Mouse (Mus musculus) forebrain, postnatal 0 days (tissue): ENCODE measurements around the gene Hmbs. TPM values are rescaled to one million over a fixed set of nuclear protein-coding genes. Genes with fewer than 3 reads are reported as not detected.
A peak's percentile ranks its signal among the peaks of the same experiment; 100 is the strongest.
"Not testable (repeated sequence)": the region's sequence is repeated elsewhere in the genome, so short reads cannot be mapped to it uniquely, and the experiment has no call there.

Experiments
- ATAC-seq: fragments of 200-750 bp; cut with Nextera tagmentation; 2 replicates; pipeline ENCODE4 v1.8.0; 2017; ENCODE audit warnings: mild to moderate bottlenecking, moderate library complexity
- DNase-seq: peaks from one replicate; pipeline ENCODE4 v3.0.0-alpha.2; 2015
- H3K27ac ChIP-seq: fragments of 300-500 bp; sonication (generic); 2 replicates; pipeline ENCODE4 v1.5.1; 2014; ENCODE audit warnings: low read depth, mild to moderate bottlenecking, antibody characterized with exemption, low read length, moderate library complexity, mixed read lengths
- H3K27me3 ChIP-seq: fragments of 300-500 bp; sonication (generic); 2 replicates; pipeline ENCODE4 v1.6.1; 2014; ENCODE audit warnings: mild to moderate bottlenecking, low read length, mixed read lengths; ENCODE audit not compliant: insufficient read depth
- H3K36me3 ChIP-seq: fragments of 300-500 bp; sonication (generic); 2 replicates; pipeline ENCODE4 v1.6.1; 2014; ENCODE audit warnings: mild to moderate bottlenecking, moderate library complexity; ENCODE audit not compliant: insufficient read depth
- H3K4me1 ChIP-seq: fragments of 300-500 bp; sonication (generic); 2 replicates; pipeline ENCODE4 v1.6.1; 2014; ENCODE audit warnings: antibody characterized with exemption; ENCODE audit not compliant: insufficient read depth
- H3K4me2 ChIP-seq: fragments of 300-500 bp; sonication (generic); 2 replicates; pipeline ENCODE4 v1.6.1; 2014; ENCODE audit warnings: low read depth, mild to moderate bottlenecking, moderate library complexity
- H3K4me3 ChIP-seq: fragments of 300-500 bp; sonication (generic); 2 replicates; pipeline ENCODE4 v1.5.1; 2014; ENCODE audit warnings: low read depth, low read length, mixed read lengths
- H3K9ac ChIP-seq: fragments of 300-500 bp; sonication (generic); 2 replicates; pipeline ENCODE4 v1.6.1; 2014; ENCODE audit warnings: mild to moderate bottlenecking
- H3K9me3 ChIP-seq: fragments of 300-500 bp; sonication (generic); 2 replicates; pipeline ENCODE4 v1.6.1; 2016; ENCODE audit warnings: low read length
- CTCF ChIP-seq: sonication (generic); IDR thresholded peaks from 2 replicates; pipeline ENCODE4 v1.5.1; 2016; ENCODE audit warnings: antibody characterized with exemption, control low read depth, low read depth
- WGBS: fragments of 180-500 bp; shearing (Covaris S2); extraction: QIAGEN DNeasy Blood & Tissue Kit; methylation state at CpG from one replicate; pipeline ENCODE4 v1.1.7; 2014; 5-methylcytosine and 5-hydroxymethylcytosine counted together
- polyA plus RNA-seq: library from polyadenylated mRNA; unstranded; fragments of >200 nt; fragmentation: Nextera tagmentation; extraction: Ambion mirVana; gene quantifications from 2 replicates; pipeline ENCODE4 v1.2.1, GENCODE M21; 2015
- total RNA-seq: library from RNA; depleted of rRNA; stranded (reverse); fragments of >200 nt; gene quantifications from 2 replicates; pipeline ENCODE4 v1.2.3, GENCODE M21; 2014

Gene Hmbs
- total and polyA plus RNA-seq, 2 experiments from 2014 or later, result 38.1 to 53.3 TPM

GRCm38 (mm10) chr9:44337436-44338169 lies 6.4 kb downstream of the Hmbs start:
- ATAC-seq, result no peak
- no peak for DNase-seq
- Histone ChIP-seq H3K9ac (no peak overlapping the region), H3K9me3 (no peaks in the 10 kb centered on the region), H3K36me3 (peaks cover 15% of the 10 kb centered on the region), H3K27me3 (no peaks in the 10 kb centered on the region), H3K4me2 (peak overlapping the region; percentile 66; the same call in 1 of the 2 replicates), H3K4me1 (peaks cover 6% of the 10 kb centered on the region; the same call in 1 of the 2 replicates), H3K27ac (no peak overlapping the region), H3K4me3 (no peak overlapping the region)
- 58% methylated on average over 9 of the region's 9 CpGs for WGBS
- TF ChIP-seq CTCF, result no peak

GRCm38 (mm10) chr9:44336964-44337363 lies 7.1 kb downstream of the Hmbs start:
- Histone ChIP-seq H3K36me3 (peaks cover 19% of the 10 kb centered on the region), H3K27ac (no peak overlapping the region), H3K9ac (peak overlapping the region; percentile 18; the same call in 1 of the 2 replicates), H3K27me3 (no peaks in the 10 kb centered on the region), H3K4me3 (no peak overlapping the region), H3K4me1 (peaks cover 6% of the 10 kb centered on the region; the same call in 1 of the 2 replicates), H3K4me2 (peak overlapping the region; percentile 66; the same call in 1 of the 2 replicates), H3K9me3 (no peaks in the 10 kb centered on the region)
- no peak for ATAC-seq
- WGBS, result 77% methylated on average over 3 of the region's 3 CpGs
- TF ChIP-seq CTCF, result no peak
- DNase-seq, result no peak

GRCm38 (mm10) chr9:44336513-44336912 lies 7.5 kb downstream of the Hmbs start:
- WGBS, result 24% methylated on average over 4 of the region's 4 CpGs
- DNase-seq, H3K27ac ChIP-seq, H3K4me1 ChIP-seq, ATAC-seq, H3K27me3 ChIP-seq, H3K9me3 ChIP-seq: not testable (repeated sequence)
- H3K9ac ChIP-seq, result peak overlapping the region; percentile 18; the same call in 1 of the 2 replicates
- H3K4me2 ChIP-seq, result peak overlapping the region; percentile 66
- H3K36me3 ChIP-seq, result peaks cover 19% of the 10 kb centered on the region
- 0 out of 2 replicates have a peak overlapping the region, but pooled peaks have one; percentile 3 for H3K4me3 ChIP-seq

- no peaks in the 10 kb centered on the region for H3K27me3 ChIP-seq
- H3K9me3 ChIP-seq, result no peaks in the 10 kb centered on the region
- peaks cover 19% of the 10 kb centered on the region for H3K36me3 ChIP-seq
- DNase-seq, result no peak
- TF ChIP-seq CTCF, result no peak
- peak overlapping the region; percentile 78 for H3K9ac ChIP-seq
- WGBS, result under 1% methylated on average over 5 of the region's 5 CpGs
- H3K4me3 ChIP-seq, result peak overlapping the region; percentile 73
- H3K4me2 ChIP-seq, result peak overlapping the region; percentile 66
- no peak for ATAC-seq
- H3K4me1 ChIP-seq, result peaks cover 6% of the 10 kb centered on the region; the same call in 1 of the 2 replicates
- no peak overlapping the region for H3K27ac ChIP-seq
Measured at GRCm38 (mm10) chr9:44336093-44336406, 8.0 kb downstream of the Hmbs start.

GRCm38 (mm10) chr9:44335331-44336092 lies 8.5 kb downstream of the Hmbs start:
- peak; percentile 21 for DNase-seq
- ATAC-seq, result no peak; the same call in 1 of the 2 replicates
- TF ChIP-seq CTCF, result no peak
- H3K9me3 ChIP-seq, result no peaks in the 10 kb centered on the region
- no peaks in the 10 kb centered on the region for H3K27me3 ChIP-seq
- peak overlapping the region; percentile 78 for H3K9ac ChIP-seq
- peak overlapping the region; percentile 66 for H3K4me2 ChIP-seq
- H3K4me3 ChIP-seq, result peak overlapping the region; percentile 73
- H3K27ac ChIP-seq, result peak overlapping the region; percentile 85
- peaks cover 23% of the 10 kb centered on the region for H3K36me3 ChIP-seq
- 3% methylated on average over 48 of the region's 50 CpGs for WGBS
- H3K4me1 ChIP-seq, result peaks cover 6% of the 10 kb centered on the region; the same call in 1 of the 2 replicates

GRCm38 (mm10) chr9:44334396-44335330 lies 9.4 kb downstream of the Hmbs start, which contains the start of gene H2afx:
Gene H2afx (plus strand): TSS chr9:44334694.
- Histone ChIP-seq H3K27me3 (no peaks in the 10 kb centered on the region), H3K27ac (peak within 1 kb of the TSS; percentile 85), H3K9ac (peak within 1 kb of the TSS; percentile 78), H3K4me3 (peak within 1 kb of the TSS; percentile 73), H3K36me3 (peaks cover 29% of the 10 kb centered on the region), H3K4me2 (peak within 1 kb of the TSS; percentile 66), H3K4me1 (peaks cover 6% of the 10 kb centered on the region; the same call in 1 of the 2 replicates), H3K9me3 (no peaks in the 10 kb centered on the region)
- peak; percentile 97 for ATAC-seq
- WGBS, result 1% methylated on average over 91 of the region's 91 CpGs
- peak; percentile 68 for TF ChIP-seq CTCF
- DNase-seq, result peak; percentile 99
